Mouse (Mus musculus) olfactory bulb, adult 2 months (tissue): Measurements from ENCODE around the gene Heatr4.

Experiments used
- CTCF ChIP-seq: fragments of 200-500 bp; IDR thresholded peaks from 2 replicates; pipeline ENCODE4 v1.5.1; 2012; ENCODE audit warnings: low read depth, mild to moderate bottlenecking, low read length, moderate library complexity; ENCODE audit not compliant: insufficient read depth
- POLR2A ChIP-seq: fragments of 200-500 bp; IDR thresholded peaks from 2 replicates; pipeline ENCODE4 v1.6.1; 2012; ENCODE audit warnings: mild to moderate bottlenecking, low read depth, low read length, moderate library complexity; ENCODE audit not compliant: insufficient read depth

- no peak for TF ChIP-seq POLR2A
- no peak for TF ChIP-seq CTCF
Measured at GRCm38 (mm10) chr12:83910451-83910850, 74.2 kb downstream of the Heatr4 start.
